Mouse (Mus musculus): ENCODE data around the gene Hist1h2be.
"Not testable (repeated sequence)": the region's sequence is repeated elsewhere in the genome, so short reads cannot be mapped to it uniquely, and the experiment has no call there.

DNA sequence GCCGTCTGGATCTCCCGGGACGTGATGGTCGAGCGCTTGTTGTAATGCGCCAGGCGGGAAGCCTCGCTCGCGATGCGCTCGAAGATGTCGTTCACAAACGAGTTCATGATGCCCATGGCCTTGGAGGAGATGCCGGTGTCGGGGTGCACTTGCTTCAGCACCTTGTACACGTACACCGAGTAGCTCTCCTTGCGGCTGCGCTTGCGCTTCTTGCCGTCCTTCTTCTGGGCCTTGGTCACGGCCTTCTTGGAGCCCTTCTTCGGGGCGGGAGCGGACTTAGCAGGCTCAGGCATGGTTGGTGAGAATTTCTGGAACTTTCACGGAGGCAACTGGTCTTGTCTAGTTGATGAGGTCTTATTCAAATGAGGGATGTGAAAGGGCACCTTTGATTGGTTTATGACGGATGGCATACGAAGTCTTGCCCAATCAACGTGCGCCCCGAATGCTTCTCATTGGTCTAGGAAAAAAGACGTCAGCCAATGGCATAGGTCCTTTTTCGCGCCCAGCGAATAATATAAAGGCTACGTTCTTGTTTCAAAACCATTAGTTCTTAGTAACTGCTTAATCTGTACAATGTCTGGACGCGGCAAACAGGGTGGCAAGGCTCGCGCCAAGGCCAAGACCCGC lies 46.9 kb downstream of the Hist1h2be start, which contains the start of the genes Hist1h2bf and Hist1h2ad:
- TF ChIP-seq CTCF (IDR thresholded peaks at IDR 0.05; ENCODE audit: low read depth, low read length); POLR2A (IDR thresholded peaks at IDR 0.05; ENCODE audit: extremely low read depth, insufficient read depth, low read length): not testable (repeated sequence)

Data from liver, adult 2 months (tissue).